Mouse (Mus musculus) layer of hippocampus, adult 11-12 months (tissue): ENCODE data around the gene Cldn7.

ENCODE experiments used
- DNase-seq: peaks from one replicate; pipeline ENCODE4 v3.0.0; 2022; ENCODE audit warnings: low spot score

Gene Cldn7

DNA sequence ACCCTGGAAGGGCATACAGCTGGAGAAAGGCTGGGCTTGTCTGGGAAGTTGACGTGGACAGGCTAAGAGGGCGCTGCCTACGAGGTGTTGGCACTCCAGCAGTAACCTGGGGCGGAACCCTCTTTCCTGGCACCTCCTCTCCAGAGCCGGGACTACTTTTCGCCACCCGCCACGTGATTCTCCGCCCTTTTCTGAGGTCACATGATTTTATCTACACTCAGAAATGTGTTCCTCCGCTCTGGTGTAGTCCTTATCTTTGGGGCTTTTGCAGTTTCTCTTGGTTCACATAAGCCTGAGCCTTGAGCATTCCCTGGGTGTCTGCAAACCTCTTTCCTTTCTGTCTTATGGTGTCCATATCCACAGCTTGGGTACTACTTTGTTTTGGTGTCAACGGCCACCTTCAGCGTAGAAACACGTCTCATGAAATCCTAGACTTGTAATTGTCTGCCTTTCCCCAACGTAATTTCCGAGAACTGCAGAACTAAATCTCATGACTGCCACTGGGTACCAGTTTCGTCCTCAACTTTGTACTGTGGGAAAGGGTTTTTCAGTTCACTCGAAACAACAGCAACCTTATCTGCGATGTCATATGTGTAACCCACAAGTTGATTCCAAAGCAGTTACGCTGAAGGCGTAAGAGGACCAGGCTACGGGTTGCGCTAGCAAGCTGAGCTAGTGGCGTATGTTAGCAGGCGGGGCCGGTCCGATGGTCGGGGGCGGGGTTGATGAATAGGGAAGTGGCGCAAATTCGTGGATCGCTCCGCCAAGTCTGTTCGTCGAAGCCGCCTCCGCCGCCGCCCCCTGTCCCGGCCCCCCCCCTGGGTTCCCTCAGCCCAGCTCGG is 26.5 kb downstream of the Cldn7 start, which contains the start of gene Gabarap:
TSS of gene Gabarap (plus strand) at position 294 of the 842 bp plus-strand sequence.
- DNase-seq: peak; percentile 97

DNA sequence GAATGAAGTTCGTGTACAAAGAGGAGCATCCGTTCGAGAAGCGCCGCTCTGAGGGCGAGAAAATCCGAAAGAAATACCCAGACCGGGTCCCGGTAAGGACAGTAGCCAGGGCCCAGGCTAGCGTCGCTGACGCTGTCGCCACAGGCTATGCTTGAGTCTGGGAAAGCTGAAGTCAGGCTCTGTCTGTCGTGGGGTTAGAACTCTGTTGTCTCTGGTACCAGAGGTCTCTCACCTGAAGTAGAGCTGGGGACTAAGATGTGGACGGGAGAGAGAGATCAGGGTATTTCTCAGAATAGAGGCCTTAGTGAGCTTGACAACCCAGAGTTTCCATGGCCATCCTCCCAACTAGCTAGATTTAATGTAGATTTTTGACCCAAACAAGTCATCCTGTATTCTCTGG is 27.1 kb downstream of the Cldn7 start:
- DNase-seq: no peak

DNA sequence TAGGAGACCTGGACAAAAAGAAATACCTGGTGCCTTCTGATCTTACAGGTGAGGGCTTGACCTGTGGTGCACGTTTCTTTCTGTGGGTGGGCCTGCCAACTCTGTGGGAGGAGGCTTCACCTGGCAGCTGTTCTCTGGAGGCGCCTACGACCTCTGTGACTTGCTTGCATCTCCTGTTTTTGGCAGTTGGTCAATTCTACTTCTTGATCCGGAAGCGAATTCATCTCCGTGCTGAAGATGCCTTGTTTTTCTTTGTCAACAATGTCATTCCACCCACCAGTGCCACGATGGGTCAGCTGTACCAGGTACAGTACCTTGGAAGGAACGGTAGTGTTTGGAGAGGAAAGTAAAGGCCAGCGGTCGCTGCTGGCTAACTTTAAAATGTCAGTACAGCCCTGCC is 27.8 kb downstream of the Cldn7 start:
- DNase-seq: no peak

DNA sequence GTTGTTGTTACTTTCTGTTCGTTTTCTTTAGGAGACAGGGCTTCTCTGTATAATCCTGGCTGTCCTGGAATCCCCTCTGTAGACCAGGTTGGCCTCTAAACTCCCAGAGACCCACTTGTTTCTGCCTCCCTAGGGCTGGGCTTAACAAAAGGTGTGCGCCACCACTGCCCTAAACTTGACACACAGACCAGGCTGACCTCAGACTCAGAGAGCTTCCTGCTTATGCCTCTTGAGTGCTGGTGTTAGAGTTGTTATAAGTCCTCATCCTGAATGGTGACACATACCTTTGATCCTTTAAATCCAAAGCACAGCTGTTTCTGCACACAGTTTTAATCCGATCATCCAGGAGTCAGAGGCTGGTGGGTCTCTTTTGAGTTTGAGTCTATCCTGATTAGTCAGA is 28.4 kb downstream of the Cldn7 start:
- no peak for DNase-seq

DNA sequence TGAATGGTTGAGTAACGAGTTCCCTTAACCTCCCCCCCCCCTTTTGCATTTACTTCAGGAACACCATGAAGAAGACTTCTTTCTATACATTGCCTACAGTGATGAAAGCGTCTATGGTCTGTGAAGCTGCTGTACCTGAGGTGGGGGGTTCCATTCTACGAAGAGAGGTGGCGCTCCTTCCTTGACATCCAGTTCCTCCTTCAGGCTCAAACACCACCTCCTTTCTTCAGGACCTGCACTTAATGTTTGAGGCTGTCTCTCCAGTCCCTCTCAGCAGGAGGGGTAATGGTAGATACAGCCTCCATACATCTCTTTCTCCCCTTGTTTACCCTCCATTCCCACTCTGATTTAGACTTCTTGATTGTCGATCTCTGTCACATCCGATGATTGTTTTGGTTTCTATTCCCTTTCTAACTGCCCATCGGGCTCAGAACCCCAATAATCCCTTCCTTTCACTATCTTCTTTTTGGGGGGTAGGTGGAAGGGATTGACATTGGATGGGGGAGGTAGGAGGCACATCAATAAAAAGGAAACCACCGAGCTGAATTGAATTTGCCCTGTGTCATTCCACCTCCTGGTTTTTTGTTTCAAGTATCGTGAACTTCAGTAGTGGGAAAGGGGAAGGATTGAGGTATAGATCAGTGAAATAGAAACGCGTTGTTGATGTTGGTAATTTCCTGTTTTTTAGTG is 30.0 kb downstream of the Cldn7 start:
- no peak for DNase-seq

DNA sequence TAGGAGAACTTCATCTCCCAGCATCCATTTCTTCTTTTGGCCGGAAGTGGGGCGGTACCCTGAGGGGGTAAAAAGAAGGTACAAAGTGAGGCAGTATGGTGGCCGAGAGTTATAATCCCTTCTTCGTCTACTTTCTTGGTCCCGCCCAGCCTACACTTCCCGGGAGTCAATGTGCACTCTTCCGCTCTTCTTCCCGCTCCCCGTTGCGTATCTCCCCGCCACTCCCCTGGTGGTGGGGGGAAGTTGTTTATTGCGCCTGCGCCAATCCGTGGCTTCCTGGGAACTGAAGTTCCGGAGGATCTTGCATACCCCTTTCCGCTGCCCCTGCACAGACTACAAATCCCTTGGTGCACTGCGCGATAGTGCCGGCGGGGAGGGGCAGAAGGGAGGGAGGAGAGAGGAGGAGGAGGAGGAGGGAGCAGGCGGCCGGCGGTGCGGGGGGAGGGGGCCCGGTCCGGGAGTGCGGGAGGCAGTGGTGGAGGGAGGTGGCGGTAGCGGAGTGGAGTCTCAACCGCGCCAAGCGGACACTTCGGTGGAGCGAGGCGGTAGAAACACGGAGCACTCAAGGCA is 30.9 kb downstream of the Cldn7 start, which contains the start of gene Phf23:
TSS of gene Phf23 (plus strand) at position 387 of the 570 bp plus-strand sequence.
- DNase-seq: peak; percentile 97

DNA sequence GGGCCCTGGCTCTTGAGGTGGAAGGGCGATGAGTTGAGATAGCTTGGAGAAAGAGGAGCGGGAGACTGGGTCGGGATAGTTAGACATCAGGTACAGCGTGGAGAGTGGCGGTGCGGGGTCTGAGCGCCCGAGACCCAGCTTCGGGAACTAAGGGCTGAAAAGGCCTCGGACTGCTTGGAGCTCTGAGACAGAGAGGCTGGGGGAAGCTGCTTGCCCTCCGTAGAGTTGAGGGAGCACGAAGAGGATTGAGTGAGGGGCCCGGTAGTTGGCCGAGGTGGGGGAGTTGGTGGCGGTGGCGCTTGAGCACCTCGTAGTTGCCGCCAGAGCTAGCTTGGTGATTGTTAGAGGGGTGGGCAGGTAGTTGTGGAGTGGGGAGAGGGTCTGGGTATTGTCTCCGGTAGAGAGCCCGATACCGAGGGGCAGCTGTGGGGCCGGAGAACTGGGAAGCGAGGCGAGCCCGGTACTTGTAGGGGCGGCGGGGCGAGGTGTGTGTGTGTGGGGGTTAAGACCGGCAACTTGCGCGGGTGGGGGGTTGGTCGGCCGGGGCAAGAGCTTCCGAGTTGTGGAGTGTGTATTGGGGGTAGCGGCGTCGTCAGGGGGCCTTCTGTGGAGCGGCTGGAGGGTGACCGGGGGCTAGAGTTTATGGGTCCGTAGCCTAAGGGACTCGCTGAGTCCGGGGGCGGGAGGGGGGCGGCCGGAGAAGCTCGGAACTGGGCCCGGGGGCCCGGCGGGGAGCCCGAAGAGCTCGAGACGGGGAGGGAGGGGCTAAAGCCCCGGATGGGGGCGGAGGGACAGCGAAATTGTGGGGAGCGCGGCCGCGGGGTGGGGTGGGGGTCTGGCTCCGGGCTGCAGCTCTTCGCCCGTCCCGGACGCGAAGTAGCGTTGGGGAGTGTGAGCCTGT is 31.8 kb downstream of the Cldn7 start:
- no peak for DNase-seq

DNA sequence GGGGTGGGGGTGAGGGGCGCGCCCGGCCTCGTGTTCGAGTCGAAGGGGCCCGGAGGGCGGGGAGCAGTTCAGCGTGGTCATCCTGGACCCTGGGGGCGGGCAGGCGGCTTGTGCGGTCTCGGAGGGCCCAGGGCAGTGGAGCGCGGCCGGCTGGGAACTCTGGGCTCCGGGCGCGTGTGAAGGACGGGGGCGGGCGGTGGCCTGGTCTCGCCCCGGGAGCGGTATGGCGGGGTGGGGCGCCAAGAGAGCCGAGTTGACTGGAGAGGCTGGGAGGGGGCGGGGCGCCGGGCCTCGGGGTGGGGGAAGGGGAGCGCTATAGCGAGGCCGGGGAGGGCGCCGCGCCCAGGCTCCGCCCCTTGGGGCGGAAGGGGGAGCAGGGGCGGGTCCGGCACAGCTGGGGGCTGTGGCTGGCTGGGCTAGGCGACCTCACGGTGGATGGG is 32.5 kb downstream of the Cldn7 start:
- peak; percentile 78 for DNase-seq

DNA sequence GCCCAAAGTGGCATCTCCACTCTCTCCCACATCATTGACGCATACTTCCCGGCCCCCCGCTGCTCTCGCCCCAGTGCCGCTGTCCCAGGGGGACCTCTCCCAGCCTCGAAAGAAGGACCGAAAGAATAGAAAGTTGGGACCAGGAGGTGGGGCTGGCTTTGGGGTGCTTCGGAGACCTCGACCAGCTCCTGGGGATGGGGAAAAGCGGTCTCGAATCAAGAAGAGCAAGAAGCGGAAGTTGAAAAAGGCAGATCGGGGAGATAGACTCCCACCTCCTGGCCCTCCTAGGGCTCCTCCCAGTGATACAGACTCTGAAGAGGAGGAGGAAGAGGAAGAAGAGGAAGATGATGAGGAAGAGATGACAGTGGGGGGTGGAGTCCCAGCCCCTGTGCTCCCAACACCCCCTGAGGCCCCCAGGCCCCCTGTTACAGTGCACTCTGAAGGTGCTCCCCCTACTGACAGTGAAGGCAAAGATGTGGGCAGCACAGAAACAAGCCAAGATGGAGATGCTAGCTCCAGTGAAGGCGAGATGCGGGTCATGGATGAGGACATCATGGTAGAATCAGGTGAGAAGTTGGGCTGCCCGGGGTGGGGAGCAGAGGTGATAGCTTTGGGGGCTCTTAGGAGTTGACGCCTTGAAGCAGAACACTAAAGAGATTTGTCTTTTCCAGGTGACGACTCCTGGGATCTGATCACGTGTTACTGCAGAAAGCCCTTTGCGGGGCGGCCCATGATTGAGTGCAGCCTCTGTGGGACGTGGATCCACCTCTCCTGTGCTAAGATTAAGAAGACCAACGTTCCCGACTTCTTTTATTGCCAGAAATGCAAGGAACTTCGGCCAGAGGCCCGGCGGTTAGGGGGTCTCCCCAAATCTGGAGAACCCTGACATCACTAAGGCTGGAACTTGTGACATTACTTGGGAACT is 34.2 kb downstream of the Cldn7 start:
- DNase-seq: no peak

DNA sequence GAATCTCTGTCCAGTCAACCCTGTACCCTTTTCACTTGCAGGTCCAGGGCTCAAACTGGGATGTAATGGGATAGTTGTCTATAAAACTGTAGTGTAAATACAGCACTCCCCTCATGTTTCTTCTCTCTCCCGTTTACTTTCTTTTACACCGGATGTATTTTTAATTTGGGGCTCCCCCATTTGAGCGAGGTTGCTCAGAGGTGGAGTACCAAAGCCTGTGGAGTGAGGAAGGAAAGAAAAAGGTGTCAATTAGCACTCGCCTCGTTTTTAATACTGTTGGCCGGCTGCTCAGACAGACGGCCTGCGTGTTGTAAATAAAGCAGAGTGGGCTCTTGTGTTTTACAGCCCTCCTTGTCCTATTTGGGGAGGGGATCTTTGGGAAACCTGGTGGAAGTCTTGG is 35.1 kb downstream of the Cldn7 start:
- no peak for DNase-seq

DNA sequence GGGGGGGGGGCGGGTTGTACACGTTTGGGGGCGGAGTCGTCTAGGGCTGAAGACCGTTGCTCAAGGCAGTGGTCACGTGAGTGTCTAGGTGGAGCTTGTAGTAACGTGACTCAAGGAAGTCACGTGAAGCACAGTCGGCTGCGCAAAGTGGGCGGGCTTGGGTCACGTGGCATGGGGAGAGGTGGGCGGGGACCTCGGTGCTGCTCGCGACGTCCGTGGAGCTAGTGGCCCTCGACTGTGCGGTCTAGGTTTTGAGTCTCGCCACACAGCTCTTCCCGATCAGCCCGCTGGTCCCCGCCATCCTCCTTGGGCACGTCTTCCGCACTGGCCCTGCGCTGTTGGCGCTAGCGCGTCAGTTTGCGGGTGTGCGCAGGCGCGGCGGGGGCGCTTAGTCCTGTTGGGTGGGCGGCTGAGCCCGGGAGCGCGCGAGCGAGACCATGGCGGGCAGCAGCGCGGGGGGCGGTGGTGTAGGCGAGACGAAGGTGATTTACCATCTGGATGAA is 35.9 kb downstream of the Cldn7 start, which contains the start of gene Dvl2:
TSS of gene Dvl2 (plus strand) at position 200 of the 503 bp plus-strand sequence.
- DNase-seq: peak; percentile 90

DNA sequence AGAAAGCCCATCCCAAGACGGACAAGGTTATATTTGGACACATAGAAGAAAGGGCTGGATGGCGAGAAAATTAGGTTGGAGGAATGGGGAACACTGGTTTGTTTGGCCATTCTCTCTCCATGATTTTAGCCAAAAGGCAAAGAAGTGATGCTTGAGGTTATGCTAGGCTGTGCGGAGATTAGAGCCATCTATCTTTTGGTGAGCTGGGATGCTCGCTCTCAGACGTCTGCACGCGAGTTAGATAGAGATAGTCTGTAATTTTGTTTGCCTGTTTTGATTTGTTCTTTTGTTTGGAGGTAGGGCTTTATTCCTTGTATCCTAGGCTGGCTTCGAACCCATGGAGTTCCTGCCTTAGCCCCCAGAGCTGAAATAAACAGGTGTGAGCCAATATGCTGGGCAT is 36.6 kb downstream of the Cldn7 start:
- no peak for DNase-seq

DNA sequence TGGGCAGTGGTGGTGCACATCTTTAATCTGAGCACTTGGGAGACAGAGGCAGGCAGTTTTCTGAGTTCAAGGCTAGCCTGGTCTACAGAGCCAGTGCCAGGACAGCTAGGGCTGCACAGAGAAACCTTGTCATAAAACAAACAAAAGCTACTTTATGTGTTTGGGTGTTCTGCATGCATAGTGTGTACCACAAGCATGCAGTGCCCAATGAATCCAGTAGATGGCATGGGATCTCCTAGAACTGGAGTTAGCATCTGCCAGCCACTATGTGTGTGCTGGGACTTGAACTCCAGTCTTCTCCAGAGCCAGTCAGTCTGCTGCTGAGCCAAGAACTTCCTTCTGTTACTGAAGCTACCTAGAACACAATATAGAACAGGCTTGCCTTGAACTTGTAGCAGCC is 37.3 kb downstream of the Cldn7 start:
- no peak for DNase-seq

DNA sequence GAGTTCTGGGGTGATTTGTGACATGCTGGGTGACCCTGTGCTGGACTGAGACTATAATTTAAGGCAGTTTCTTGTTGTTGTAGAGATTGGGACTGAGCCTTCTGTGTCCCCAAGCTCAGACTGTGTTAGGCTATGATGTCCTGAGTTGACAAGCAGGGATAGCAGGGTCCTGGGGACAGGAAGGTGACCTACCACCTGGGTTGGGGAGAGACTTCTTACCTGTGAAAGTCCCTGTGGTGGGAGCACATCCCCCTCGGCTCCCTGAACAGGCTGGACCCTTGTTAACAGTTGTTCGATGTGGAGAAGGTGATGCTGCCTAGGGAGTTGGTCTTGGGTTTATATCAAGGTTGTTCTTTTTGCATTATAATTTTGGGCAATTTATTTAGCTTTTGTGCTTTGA is 37.9 kb downstream of the Cldn7 start:
- DNase-seq: no peak

DNA sequence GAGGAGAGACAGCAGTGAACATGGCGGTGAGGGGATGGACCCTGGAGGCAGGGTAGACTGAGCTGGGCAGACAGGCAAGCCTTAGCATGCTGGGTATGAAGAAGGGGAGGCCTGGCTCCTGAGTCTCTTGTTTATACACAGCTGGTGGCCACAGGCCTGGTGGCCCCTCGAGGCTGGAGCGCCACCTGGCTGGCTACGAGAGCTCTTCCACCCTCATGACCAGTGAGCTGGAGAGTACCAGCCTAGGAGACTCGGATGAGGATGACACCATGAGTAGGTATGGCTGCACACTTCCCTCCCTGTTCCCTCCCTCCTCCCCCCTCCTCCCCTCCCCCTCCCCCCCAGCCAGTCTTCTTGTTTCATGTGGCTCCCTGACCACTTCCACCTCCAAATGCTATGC is 40.9 kb downstream of the Cldn7 start:
- DNase-seq: no peak

DNA sequence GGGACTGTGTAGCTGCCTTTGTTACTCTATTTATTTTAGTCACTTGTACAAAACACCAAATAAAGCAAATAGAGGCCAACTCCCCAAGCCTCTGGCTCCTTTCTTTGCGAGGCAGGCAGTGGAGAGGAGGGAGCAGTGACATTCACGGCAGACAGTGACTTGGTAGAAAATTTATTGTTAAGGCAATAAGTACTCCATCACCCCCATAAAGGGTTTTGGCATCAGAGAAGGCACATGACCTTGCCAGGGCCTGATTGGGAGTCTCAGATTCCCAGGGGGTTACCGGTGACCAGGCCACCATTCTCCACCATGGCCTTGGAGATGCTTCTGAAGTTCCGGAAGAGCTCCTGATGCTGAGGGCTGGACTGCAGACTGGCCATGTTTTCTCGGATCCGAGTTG is 45.5 kb downstream of the Cldn7 start:
- no peak for DNase-seq

DNA sequence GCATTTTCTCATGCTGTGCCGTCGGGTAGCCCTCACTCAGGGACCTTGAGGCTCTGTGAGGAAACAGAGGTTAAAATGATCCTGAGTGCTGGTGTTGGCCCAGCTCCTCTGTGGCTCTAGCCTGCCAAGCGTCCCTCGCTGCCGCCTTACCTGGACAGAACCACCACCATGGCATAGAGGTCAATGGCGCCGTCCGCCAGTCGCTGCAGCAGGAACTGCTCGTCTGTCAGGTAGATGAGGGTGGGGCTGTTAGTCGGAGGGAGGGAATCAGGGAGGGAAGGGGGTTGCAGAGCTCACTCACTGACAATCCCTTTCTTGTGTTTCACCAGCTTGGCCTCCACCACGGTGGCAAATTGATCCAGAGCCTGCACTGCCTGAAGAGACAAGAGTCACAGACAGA is 46.0 kb downstream of the Cldn7 start:
- no peak for DNase-seq

DNA sequence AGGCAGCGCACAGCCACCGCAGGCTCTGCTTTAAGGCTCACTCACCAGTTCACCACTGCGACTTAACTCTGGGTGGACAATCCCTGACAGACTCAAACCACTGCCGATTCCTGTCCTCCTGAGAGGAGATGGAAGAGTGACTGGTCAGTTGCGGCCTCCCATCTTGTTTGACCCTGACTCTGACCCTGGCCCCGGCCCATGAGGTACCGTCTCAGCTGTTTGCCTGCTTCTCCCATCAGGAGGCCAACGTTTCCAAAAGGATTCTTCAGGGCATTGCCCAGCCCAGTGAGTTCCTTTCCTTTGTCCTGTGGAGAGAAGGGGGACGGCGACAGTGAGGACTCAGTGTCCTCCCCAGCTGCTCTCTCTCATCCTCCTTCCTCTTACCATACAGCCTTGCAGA is 46.4 kb downstream of the Cldn7 start:
- DNase-seq: no peak

DNA sequence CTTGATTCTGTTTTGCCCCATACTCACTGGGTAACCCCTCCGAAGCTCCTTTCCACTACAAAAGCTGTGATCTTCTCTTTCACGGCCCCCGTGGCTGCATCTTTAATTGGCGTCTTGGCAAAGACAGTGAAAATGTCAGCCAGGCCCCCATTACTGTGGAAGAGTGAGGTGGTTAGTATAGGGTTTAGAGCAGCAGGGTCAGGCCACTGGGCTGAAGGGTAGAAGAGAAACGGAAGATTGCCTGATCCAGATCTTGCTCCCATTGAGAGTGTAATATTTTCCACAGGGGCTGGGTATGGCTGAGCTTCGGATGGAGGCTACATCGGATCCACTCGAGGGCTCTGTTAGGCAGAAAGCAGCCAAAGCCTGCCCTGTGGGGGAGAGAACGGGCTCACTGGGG is 48.4 kb downstream of the Cldn7 start:
- DNase-seq: no peak

DNA sequence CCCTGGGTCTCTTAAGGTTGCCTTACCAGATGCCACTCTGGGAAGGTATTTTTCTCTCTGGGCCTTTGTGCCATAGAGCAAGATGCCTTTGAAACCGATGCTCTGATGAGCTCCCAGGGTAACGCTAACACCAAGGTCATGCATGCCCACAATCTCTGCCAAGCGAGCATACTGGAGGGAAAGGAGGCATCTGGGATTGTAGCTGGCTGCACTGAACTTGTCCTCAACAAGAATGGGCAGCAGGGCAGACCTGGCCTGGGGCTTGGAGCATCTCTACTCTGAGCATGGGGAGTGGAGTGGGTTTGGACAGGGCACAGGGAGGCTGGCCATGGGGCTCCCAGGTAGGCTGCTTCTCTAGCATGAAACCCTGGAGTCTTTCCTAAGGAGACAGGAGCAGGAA is 48.8 kb downstream of the Cldn7 start:
- no peak for DNase-seq

DNA sequence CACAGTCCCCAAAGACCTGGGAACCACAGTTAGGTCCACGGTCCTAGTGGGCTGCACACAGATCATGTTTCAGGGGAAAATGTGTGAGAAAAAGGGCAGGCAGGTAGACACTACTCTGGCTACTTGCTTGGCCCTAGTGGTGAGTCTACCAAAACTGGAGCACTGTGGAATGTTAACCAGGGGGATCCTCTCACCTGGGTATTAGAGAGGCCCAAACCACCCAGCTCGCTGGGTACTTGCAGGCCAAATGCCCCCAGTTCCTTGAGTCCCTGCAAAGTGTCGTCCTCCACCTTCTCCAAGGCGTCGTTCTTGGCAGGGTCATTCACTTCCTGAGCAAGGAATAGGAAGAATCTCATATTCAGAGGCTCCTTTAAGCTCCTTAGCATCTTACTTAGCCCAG is 49.5 kb downstream of the Cldn7 start:
- no peak for DNase-seq
